Mouse (Mus musculus): Measurements from ENCODE around the gene Cd72.

Gene Cd72

GRCm38 (mm10) chr4:43407071-43407920 is 47.1 kb downstream of the Cd72 start:
- intact Hi-C loops (cut with DNase I) = no loop called here

- intact Hi-C loops (cut with DNase I) = no loop called here
Measured at GRCm38 (mm10) chr4:43406162-43406971, 48.1 kb downstream of the Cd72 start.

- intact Hi-C loops (cut with DNase I) = no loop called here
Measured at GRCm38 (mm10) chr4:43404697-43405096, 49.7 kb downstream of the Cd72 start.

DNA sequence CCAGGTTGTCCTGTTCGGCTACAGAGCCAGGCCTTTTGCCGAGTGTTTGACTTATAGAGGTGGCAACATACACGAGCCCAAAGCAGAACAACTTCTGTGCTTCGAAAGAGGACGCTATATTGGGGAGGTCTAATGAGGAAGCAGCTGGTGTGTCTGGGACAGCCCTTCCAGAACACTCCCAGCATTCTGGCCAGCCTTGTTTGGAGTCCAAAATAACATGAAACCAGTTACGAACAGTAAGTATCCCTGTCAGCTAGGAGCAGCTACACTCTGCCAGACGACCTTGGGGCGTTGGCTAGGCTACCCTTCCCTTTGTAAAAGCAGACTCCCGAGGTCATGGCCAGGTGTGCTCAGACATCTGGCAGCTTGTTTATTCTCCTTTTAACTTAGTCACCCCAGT is 52.2 kb downstream of the Cd72 start:
- intact Hi-C loops (cut with DNase I) = no loop called here

- intact Hi-C loops (cut with DNase I) = no loop called here
Measured at GRCm38 (mm10) chr4:43401486-43401885, 52.9 kb downstream of the Cd72 start.

GRCm38 (mm10) chr4:43400976-43401375 is 53.5 kb downstream of the Cd72 start:
- intact Hi-C loops (cut with DNase I) = no loop called here

DNA sequence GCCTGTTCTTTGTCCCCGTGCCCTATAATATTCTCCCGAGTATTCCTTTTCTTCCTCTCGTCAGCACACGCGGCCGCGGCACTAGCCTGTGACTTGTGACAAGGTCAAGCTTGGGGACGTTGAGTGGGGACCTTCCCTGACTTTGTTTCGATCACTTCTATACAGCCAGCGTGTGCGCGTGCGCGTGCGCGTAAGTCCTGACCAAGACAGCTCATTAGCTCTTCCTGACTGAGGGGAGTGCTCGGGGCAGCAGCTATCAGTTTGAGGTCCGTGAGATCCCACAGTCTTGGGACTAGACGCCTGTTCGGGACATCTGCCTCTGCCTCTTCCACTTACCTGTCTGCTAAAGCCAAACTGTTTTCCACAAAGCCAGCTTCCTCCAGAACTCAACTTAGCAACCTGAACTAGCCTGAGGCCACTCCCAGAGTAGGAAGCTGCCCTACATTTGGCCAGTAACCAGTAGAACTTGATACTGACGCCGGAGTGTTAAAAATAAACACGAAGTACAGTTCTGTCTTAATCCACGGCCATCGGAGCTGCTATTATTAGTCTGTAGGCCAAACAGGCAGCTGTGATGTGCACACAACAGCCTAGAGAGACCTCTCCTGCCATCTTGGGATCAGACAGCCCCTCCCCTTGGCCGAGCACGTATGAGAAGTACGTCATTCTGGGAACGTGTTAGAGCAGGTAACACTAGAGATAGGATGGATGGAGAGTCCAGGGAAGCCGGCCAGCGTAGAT is 54.9 kb downstream of the Cd72 start:
- intact Hi-C loops (cut with DNase I) = no loop called here

DNA sequence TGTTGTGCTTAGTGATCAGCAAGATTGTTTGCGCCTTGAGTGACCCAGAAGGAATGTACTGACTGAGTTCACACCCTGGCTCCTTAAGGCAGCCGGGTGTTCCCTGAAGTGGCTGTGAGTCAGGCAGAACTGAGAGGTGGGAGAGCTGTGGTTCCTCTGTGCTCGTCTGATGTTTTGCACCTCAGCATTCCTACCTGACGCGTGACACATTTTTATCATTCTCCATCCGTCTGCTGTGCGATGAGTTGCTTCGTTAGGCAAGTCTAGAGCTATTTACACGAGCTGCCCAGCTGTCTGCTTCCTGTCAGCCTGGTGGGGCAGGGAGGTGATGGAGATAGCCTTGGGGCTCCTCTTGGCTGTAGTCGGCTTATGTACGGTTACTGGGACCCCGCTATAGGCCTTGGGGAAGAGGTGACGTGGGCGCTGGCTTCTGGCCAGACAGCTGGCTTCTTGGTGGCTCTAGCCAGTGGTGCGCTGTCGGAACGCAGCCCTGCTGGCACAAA is 55.5 kb downstream of the Cd72 start:
- intact Hi-C loops (cut with DNase I) = no loop called here

- intact Hi-C loops (cut with DNase I) = no loop called here
Measured at GRCm38 (mm10) chr4:43398014-43398413, 56.4 kb downstream of the Cd72 start.

All from adrenal gland (tissue).